Mouse (Mus musculus) testis, adult 2 months (tissue): ENCODE measurements around the gene Slc2a9. TPM values are rescaled to one million over a fixed set of nuclear protein-coding genes. Genes with fewer than 3 reads are reported as not detected.

Experiments used
- H3K27ac ChIP-seq: fragments of 200-500 bp; 2 replicates; pipeline ENCODE4 v1.5.1; 2012; ENCODE audit warnings: low read depth, low read length; ENCODE audit not compliant: control insufficient read depth, insufficient read depth
- H3K27me3 ChIP-seq: fragments of 200-500 bp; 2 replicates; pipeline ENCODE4 v1.6.1; 2012; ENCODE audit warnings: mild to moderate bottlenecking, low read length, moderate library complexity; ENCODE audit not compliant: control insufficient read depth, insufficient read depth
- H3K36me3 ChIP-seq: fragments of 200-500 bp; 2 replicates; pipeline ENCODE4 v1.6.1; 2012; ENCODE audit warnings: mild to moderate bottlenecking, low read length; ENCODE audit not compliant: control insufficient read depth, insufficient read depth
- H3K4me1 ChIP-seq: fragments of 200-500 bp; 2 replicates; pipeline ENCODE4 v1.6.1; 2012; ENCODE audit warnings: low read length; ENCODE audit not compliant: control insufficient read depth, insufficient read depth
- H3K4me3 ChIP-seq: fragments of 200-500 bp; 2 replicates; pipeline ENCODE4 v1.5.1; 2012; ENCODE audit warnings: low read depth, mild to moderate bottlenecking, low read length, moderate library complexity, mixed read lengths; ENCODE audit not compliant: control insufficient read depth
- CTCF ChIP-seq: fragments of 200-500 bp; IDR thresholded peaks from 2 replicates; pipeline ENCODE4 v1.5.1; 2012; ENCODE audit warnings: low read depth, mild to moderate bottlenecking, inconsistent platforms, low read length, moderate library complexity; ENCODE audit not compliant: control insufficient read depth, insufficient read depth, insufficient replicate concordance
- POLR2A ChIP-seq: fragments of 200-500 bp; IDR thresholded peaks from 2 replicates; pipeline ENCODE4 v1.6.1; 2012; ENCODE audit warnings: low read depth, mild to moderate bottlenecking, inconsistent platforms, low read length, moderate library complexity; ENCODE audit not compliant: control insufficient read depth
- polyA plus RNA-seq: library from polyadenylated mRNA; depleted of rRNA; stranded (reverse); fragments of >200 nt; gene quantifications from 2 replicates; pipeline ENCODE4 v1.2.3, GENCODE M21; 2012

Gene Slc2a9
- polyA plus RNA-seq, 1 experiment: 0.19 TPM

- H3K27me3 ChIP-seq: no peaks in the 10 kb centered on the region
- H3K27ac ChIP-seq: no peak overlapping the region
- TF ChIP-seq CTCF (no peak), POLR2A (no peak)
Measured at GRCm38 (mm10) chr5:38334582-38334981, 168.4 kb downstream of the Slc2a9 start.

GRCm38 (mm10) chr5:38333381-38333780 is 169.6 kb downstream of the Slc2a9 start:
- Histone ChIP-seq H3K4me1 (no peaks in the 10 kb centered on the region), H3K27me3 (no peaks in the 10 kb centered on the region)

More at GRCm38 (mm10) chr5:38334582-38334981, 168.4 kb downstream of the Slc2a9 start:
- Histone ChIP-seq H3K36me3 (no peaks in the 10 kb centered on the region), H3K4me3 (no peak overlapping the region), H3K4me1 (no peaks in the 10 kb centered on the region)

GRCm38 (mm10) chr5:38318966-38319786 is 183.8 kb downstream of the Slc2a9 start, which contains the start of gene Drd5:
TSS of gene Drd5 (plus strand) at chr5:38319367.
- Histone ChIP-seq H3K27me3 (no peaks in the 10 kb centered on the region), H3K36me3 (no peaks in the 10 kb centered on the region), H3K4me1 (peaks cover 10% of the 10 kb centered on the region), H3K27ac (no peak within 1 kb of the TSS), H3K4me3 (no peak within 1 kb of the TSS)
- TF ChIP-seq CTCF: no peak
- TF ChIP-seq POLR2A: no peak

More at GRCm38 (mm10) chr5:38333381-38333780, 169.6 kb downstream of the Slc2a9 start:
- no peak overlapping the region for H3K27ac ChIP-seq
- no peaks in the 10 kb centered on the region for H3K36me3 ChIP-seq
- no peak overlapping the region for H3K4me3 ChIP-seq
- TF ChIP-seq POLR2A (no peak), CTCF (no peak)

GRCm38 (mm10) chr5:38309795-38310194 is 193.1 kb downstream of the Slc2a9 start:
- H3K27me3 ChIP-seq: no peaks in the 10 kb centered on the region
- peaks cover 2% of the 10 kb centered on the region; the same call in 1 of the 2 replicates for H3K4me1 ChIP-seq
- H3K4me3 ChIP-seq: no peak overlapping the region
- no peak for TF ChIP-seq CTCF
- TF ChIP-seq POLR2A: no peak
- H3K36me3 ChIP-seq: no peaks in the 10 kb centered on the region
- no peak overlapping the region for H3K27ac ChIP-seq

GRCm38 (mm10) chr5:38308873-38309272 is 194.1 kb downstream of the Slc2a9 start:
- Histone ChIP-seq H3K27me3 (no peaks in the 10 kb centered on the region), H3K27ac (no peak overlapping the region), H3K36me3 (no peaks in the 10 kb centered on the region), H3K4me3 (no peak overlapping the region), H3K4me1 (peaks cover 2% of the 10 kb centered on the region; the same call in 1 of the 2 replicates)
- TF ChIP-seq POLR2A (no peak), CTCF (peak; percentile 32; the same call in 1 of the 2 replicates)

GRCm38 (mm10) chr5:38307255-38308101 is 195.5 kb downstream of the Slc2a9 start:
- H3K4me3 ChIP-seq: peak overlapping the region; percentile 78
- H3K27ac ChIP-seq: no peak overlapping the region
- H3K36me3 ChIP-seq: no peaks in the 10 kb centered on the region
- peaks cover 2% of the 10 kb centered on the region; the same call in 1 of the 2 replicates for H3K4me1 ChIP-seq
- TF ChIP-seq CTCF: peak; percentile 89
- TF ChIP-seq POLR2A: no peak
- H3K27me3 ChIP-seq: no peaks in the 10 kb centered on the region

- H3K36me3 ChIP-seq: no peaks in the 10 kb centered on the region
- no peak overlapping the region for H3K27ac ChIP-seq
- H3K4me3 ChIP-seq: no peak overlapping the region
- no peak for TF ChIP-seq CTCF
- no peak for TF ChIP-seq POLR2A
- peaks cover 2% of the 10 kb centered on the region; the same call in 1 of the 2 replicates for H3K4me1 ChIP-seq
- no peaks in the 10 kb centered on the region for H3K27me3 ChIP-seq
Measured at GRCm38 (mm10) chr5:38305241-38305640, 197.7 kb downstream of the Slc2a9 start.
